Comparison of ENCODE assay signal across 19 mouse cellular contexts in the genomic region with DNA sequence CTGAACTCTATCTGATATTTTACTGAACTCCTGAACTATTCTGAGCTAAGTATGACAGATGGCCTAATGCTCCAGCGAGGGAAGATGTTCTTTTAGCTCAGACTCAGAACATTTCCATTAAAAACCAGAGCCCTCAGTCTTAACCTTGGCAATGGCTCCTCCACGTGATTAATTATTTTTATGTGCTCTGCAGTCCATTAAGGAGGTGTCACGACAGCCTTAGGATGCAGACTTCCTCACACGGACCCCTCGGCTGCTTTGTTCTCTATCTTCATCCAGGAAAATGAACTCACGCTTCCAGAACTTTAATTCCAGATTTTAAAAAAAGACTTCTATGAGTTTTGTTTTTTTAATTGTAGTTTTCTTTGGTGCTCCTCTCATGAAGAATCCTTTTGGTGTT.
"Had no signal": no experiment of that assay in that cellular context is flagged by ENCODE, and none has a peak within 500 bp of the region (broad histone marks: within the 10 kb centered on the region; RNA-seq: fewer than 3 reads in every experiment).

No protein-coding gene starts in this region.

- H3K4me2 ChIP-seq: limb, embryonic 12.5 days; limb, embryonic 15.5 days; liver, embryonic 11.5 days; lung, embryonic 14.5 days; midbrain, embryonic 11.5 days; midbrain, embryonic 15.5 days had no signal

- H3K9me3 ChIP-seq: limb, embryonic 12.5 days; limb, embryonic 15.5 days; midbrain, embryonic 15.5 days had no signal

- H3K9ac ChIP-seq: limb, embryonic 12.5 days; limb, embryonic 15.5 days; liver, embryonic 14.5 days; liver, postnatal 0 days; lung, embryonic 14.5 days; midbrain, embryonic 15.5 days had no signal

- DNase-seq: kidney, adult 18-20 months; kidney, adult 9 months; kidney, postnatal 36 days; layer of hippocampus, postnatal 36 days; left cerebral cortex, postnatal 4 days; liver, postnatal 0 days; lung, embryonic 14.5 days; lung, postnatal 36 days; thymus, adult 18-20 months; thymus, postnatal 36 days had no signal

- H3K27ac ChIP-seq: left cerebral cortex, adult 2 months; limb, embryonic 12.5 days; limb, embryonic 15.5 days; liver, embryonic 14.5 days; midbrain, embryonic 15.5 days had no signal

- H3K4me1 ChIP-seq: limb, embryonic 12.5 days; limb, embryonic 15.5 days; megakaryocyte, embryonic 14.5 days; midbrain, embryonic 15.5 days had no signal

- ATAC-seq: liver, postnatal 0 days; lung, postnatal 0 days; midbrain, embryonic 15.5 days had no signal

- H3K36me3 ChIP-seq: limb, embryonic 12.5 days; limb, embryonic 15.5 days; midbrain, embryonic 15.5 days had no signal

- H3K27me3 ChIP-seq: limb, embryonic 12.5 days; limb, embryonic 15.5 days; megakaryocyte, embryonic 14.5 days; midbrain, embryonic 15.5 days had no signal

- H3K4me3 ChIP-seq: left cerebral cortex, adult 2 months; limb, embryonic 12.5 days; limb, embryonic 15.5 days; megakaryocyte, embryonic 14.5 days; midbrain, embryonic 15.5 days had no signal
